Comparison of ENCODE assay signal across 8 mouse cellular contexts in the genomic region with DNA sequence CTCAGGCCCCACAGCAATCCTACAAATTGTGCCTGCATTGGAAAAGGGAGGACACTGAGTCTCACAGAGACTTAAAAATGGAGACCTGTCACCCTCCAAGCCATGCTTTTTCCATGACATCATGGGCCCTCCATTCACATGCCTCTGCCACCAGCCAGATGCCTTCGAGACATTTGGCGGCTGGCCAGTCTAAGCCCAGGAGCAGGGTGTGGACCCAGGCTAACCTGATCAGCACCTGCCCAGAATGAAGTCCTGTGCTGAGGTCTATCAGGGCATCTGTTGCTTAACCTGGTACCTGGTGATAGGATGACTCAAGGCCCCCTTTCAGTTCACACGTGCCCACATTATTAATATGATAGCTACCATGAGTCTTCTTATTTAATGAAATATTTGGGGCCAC.
A peak's percentile ranks its signal among the peaks of the same experiment; 100 is the strongest.
DNase-seq lines count a peak whose midpoint lies in the region; ATAC-seq and TF ChIP-seq lines count a peak whose summit lies in the region.

No protein-coding gene starts in this region.

- no peaks in the 10 kb centered on the region for H3K27me3 ChIP-seq in midbrain, embryonic 10.5 days (ENCODE audit: low read depth, poor library complexity, severe bottlenecking)
- H3K27me3 ChIP-seq in midbrain, postnatal 0 days (ENCODE audit: insufficient read depth, low read length): no peaks in the 10 kb centered on the region
- H3K27me3 ChIP-seq in heart, embryonic 10.5 days (ENCODE audit: insufficient read depth, poor library complexity, severe bottlenecking): no peaks in the 10 kb centered on the region; the same call in 1 of the 2 replicates
- no peaks in the 10 kb centered on the region for H3K27me3 ChIP-seq in stomach, postnatal 0 days (ENCODE audit: control insufficient read depth, insufficient read depth, low read length)
- H3K27me3 ChIP-seq in liver, postnatal 0 days (ENCODE audit: insufficient read depth, low read length): no peaks in the 10 kb centered on the region

- WGBS in midbrain, embryonic 10.5 days: 88% methylated on average over 3 of the region's 3 CpGs
- WGBS in midbrain, postnatal 0 days: 76% methylated on average over 3 of the region's 3 CpGs
- 56% methylated on average over 3 of the region's 3 CpGs for WGBS in heart, embryonic 10.5 days
- WGBS in stomach, postnatal 0 days: 52% methylated on average over 3 of the region's 3 CpGs
- 76% methylated on average over 3 of the region's 3 CpGs for WGBS in liver, postnatal 0 days (ENCODE audit: insufficient replicate concordance)

- H3K9me3 ChIP-seq in midbrain, embryonic 10.5 days (replicated peaks): no peaks in the 10 kb centered on the region
- no peaks in the 10 kb centered on the region for H3K9me3 ChIP-seq in midbrain, postnatal 0 days (ENCODE audit: low read length)
- no peaks in the 10 kb centered on the region for H3K9me3 ChIP-seq in heart, embryonic 10.5 days
- H3K9me3 ChIP-seq in stomach, postnatal 0 days (ENCODE audit: control insufficient read depth, low read length): no peaks in the 10 kb centered on the region
- H3K9me3 ChIP-seq in liver, postnatal 0 days (ENCODE audit: low read length): no peaks in the 10 kb centered on the region

- H3K36me3 ChIP-seq in midbrain, embryonic 10.5 days: no peaks in the 10 kb centered on the region
- H3K36me3 ChIP-seq in midbrain, postnatal 0 days (ENCODE audit: insufficient read depth, low read length): no peaks in the 10 kb centered on the region
- no peaks in the 10 kb centered on the region for H3K36me3 ChIP-seq in heart, embryonic 10.5 days
- H3K36me3 ChIP-seq in stomach, postnatal 0 days (ENCODE audit: control insufficient read depth, insufficient read depth, low read length): no peaks in the 10 kb centered on the region
- no peaks in the 10 kb centered on the region for H3K36me3 ChIP-seq in liver, postnatal 0 days (replicated peaks; ENCODE audit: insufficient read depth, low read length)

- no peak for ATAC-seq in midbrain, postnatal 0 days (ENCODE audit: low FRiP score)
- ATAC-seq in stomach, postnatal 0 days (ENCODE audit: low FRiP score, low TSS enrichment): peak; percentile 91
- ATAC-seq in liver, postnatal 0 days: no peak; the same call in 1 of the 2 replicates

- H3K4me2 ChIP-seq in midbrain, postnatal 0 days (ENCODE audit: low read depth, low read length, poor library complexity, severe bottlenecking): no peak overlapping the region
- H3K4me2 ChIP-seq in stomach, postnatal 0 days (replicated peaks; ENCODE audit: low read depth): no peak overlapping the region
- H3K4me2 ChIP-seq in liver, postnatal 0 days (ENCODE audit: low read depth, low read length): no peak overlapping the region

- peaks cover 25% of the 10 kb centered on the region for H3K4me1 ChIP-seq in midbrain, embryonic 10.5 days
- H3K4me1 ChIP-seq in midbrain, postnatal 0 days (ENCODE audit: insufficient read depth, low read length): no peaks in the 10 kb centered on the region
- H3K4me1 ChIP-seq in heart, embryonic 10.5 days: peaks cover 44% of the 10 kb centered on the region
- no peaks in the 10 kb centered on the region for H3K4me1 ChIP-seq in stomach, postnatal 0 days (replicated peaks; ENCODE audit: control insufficient read depth, insufficient read depth)
- no peaks in the 10 kb centered on the region; the same call in 1 of the 2 replicates for H3K4me1 ChIP-seq in liver, postnatal 0 days (ENCODE audit: insufficient read depth)

- TF ChIP-seq CTCF in midbrain, postnatal 0 days (IDR thresholded peaks at IDR 0.05): no peak
- no peak for TF ChIP-seq CTCF in stomach, postnatal 0 days (IDR thresholded peaks at IDR 0.05; ENCODE audit: low read depth)
- no peak for TF ChIP-seq CTCF in liver, postnatal 0 days (IDR thresholded peaks at IDR 0.05; ENCODE audit: low read depth)

- no peak for TF ChIP-seq EP300 in stomach, postnatal 0 days (optimal IDR thresholded peaks at IDR 0.05)
- no peak for TF ChIP-seq EP300 in liver, postnatal 0 days (IDR thresholded peaks at IDR 0.05; ENCODE audit: low read depth)

- no peak for DNase-seq in midbrain, embryonic 10.5 days (ENCODE audit: low spot score)
- DNase-seq in midbrain, postnatal 0 days (ENCODE audit: low spot score): no peak
- DNase-seq in heart, embryonic 10.5 days (ENCODE audit: low spot score): peak; percentile 72
- DNase-seq in kidney, postnatal 10 days: peak; percentile 51
- DNase-seq in stomach, postnatal 0 days (ENCODE audit: low spot score): peak; percentile 87
- no peak for DNase-seq in liver, postnatal 0 days
- DNase-seq in natural killer cell, adult 2 months (ENCODE audit: low spot score in 2 of 2): no peak
- no peak for DNase-seq in spleen, adult 12 weeks (ENCODE audit: low spot score)

- no peak overlapping the region for H3K9ac ChIP-seq in midbrain, postnatal 0 days (replicated peaks; ENCODE audit: low read length, poor library complexity, severe bottlenecking)
- no peak overlapping the region for H3K9ac ChIP-seq in stomach, postnatal 0 days (ENCODE audit: low read length)
- no peak overlapping the region for H3K9ac ChIP-seq in liver, postnatal 0 days (replicated peaks)

- H3K27ac ChIP-seq in midbrain, embryonic 10.5 days (replicated peaks): peak overlapping the region; percentile 65
- no peak overlapping the region for H3K27ac ChIP-seq in midbrain, postnatal 0 days (ENCODE audit: low read depth, low read length)
- H3K27ac ChIP-seq in heart, embryonic 10.5 days: peak overlapping the region; percentile 75
- H3K27ac ChIP-seq in stomach, postnatal 0 days (replicated peaks): no peak overlapping the region
- no peak overlapping the region for H3K27ac ChIP-seq in liver, postnatal 0 days (ENCODE audit: low read depth)

- H3K4me3 ChIP-seq in midbrain, embryonic 10.5 days: no peak overlapping the region
- H3K4me3 ChIP-seq in midbrain, postnatal 0 days (ENCODE audit: low read depth, low read length): no peak overlapping the region
- H3K4me3 ChIP-seq in heart, embryonic 10.5 days: no peak overlapping the region
- no peak overlapping the region for H3K4me3 ChIP-seq in stomach, postnatal 0 days (ENCODE audit: low read depth, low read length)
- no peak overlapping the region for H3K4me3 ChIP-seq in liver, postnatal 0 days (ENCODE audit: low read depth, low read length)

Comparison
In these comparisons a context has a peak if more than half of its experiments do, and no peak if none do; other contexts are left out.
1. H3K27ac ChIP-seq: peak in midbrain, embryonic 10.5 days (single experiment) and heart, embryonic 10.5 days (single experiment); none in midbrain, postnatal 0 days (single experiment), stomach, postnatal 0 days (single experiment) and liver, postnatal 0 days (single experiment).
2. DNase-seq: peak in heart, embryonic 10.5 days (single experiment), kidney, postnatal 10 days (single experiment) and stomach, postnatal 0 days (single experiment); none in midbrain, embryonic 10.5 days (single experiment), midbrain, postnatal 0 days (single experiment), liver, postnatal 0 days (single experiment), natural killer cell, adult 2 months (0 of 2) and spleen, adult 12 weeks (single experiment).